8 mouse cellular contexts compared by ENCODE assay signal in the genomic region with DNA sequence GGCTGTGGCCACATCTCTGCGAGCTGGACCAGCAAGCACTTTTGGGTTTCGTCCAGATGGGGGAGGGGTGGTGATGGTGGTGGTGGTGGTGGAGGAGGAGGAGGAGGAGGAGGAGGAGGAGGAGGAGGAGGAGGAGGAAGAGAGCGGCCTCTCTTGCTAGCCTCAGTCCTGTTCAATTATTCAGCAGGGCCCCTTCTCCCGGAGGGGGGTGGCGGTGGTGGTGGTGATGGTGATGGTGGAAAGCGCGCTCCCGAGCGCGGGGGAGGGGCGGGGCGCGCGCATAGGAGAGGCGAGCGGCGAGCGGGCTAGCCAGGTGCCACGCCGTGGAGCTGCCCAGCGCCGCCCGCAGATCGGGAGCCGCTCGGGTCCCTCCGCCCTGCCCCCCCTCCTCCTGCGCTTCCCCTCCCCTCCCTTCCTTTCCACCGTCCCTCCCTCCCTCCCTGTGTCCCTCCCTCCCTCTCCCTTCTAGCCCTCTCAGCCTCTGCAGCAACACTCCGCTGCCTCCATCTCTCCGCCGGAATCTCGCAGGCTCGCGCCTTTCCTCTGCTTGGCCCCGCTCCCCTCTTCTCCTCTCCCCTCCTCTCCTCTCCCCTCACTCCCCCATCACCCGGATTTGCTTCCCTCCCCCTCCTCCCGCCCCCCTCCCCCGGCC. TPM values are rescaled to one million over a fixed set of nuclear protein-coding genes. Genes with fewer than 3 reads are reported as not detected.
DNase-seq lines count a peak whose midpoint lies in the region; ATAC-seq lines count a peak whose summit lies in the region.

No protein-coding gene starts in this region.

- peaks cover 97% of the 10 kb centered on the region for H3K27me3 ChIP-seq in lung, embryonic 15.5 days
- peaks cover 42% of the 10 kb centered on the region for H3K27me3 ChIP-seq in neural tube, embryonic 12.5 days (replicated peaks)

- no peak overlapping the region for H3K27ac ChIP-seq in lung, embryonic 15.5 days
- peak overlapping the region; percentile 77 for H3K27ac ChIP-seq in neural tube, embryonic 12.5 days

- intact Hi-C loops in heart, postnatal 14 days (cut with DNase I) = no loop called here
- intact Hi-C loops in left cerebral cortex, postnatal 36 days (cut with DNase I) = loop anchor here (5.0 to 10.0 kb wide), 2 partner anchors 35 to 438 kb away; a partner anchor contains a TSS

- no peaks in the 10 kb centered on the region for H3K36me3 ChIP-seq in lung, embryonic 15.5 days
- no peaks in the 10 kb centered on the region for H3K36me3 ChIP-seq in neural tube, embryonic 12.5 days

- no peak for DNase-seq in lung, postnatal 25 days (ENCODE audit: low spot score)
- peak; percentile 50 to 82 for DNase-seq in cerebellum, postnatal 4 days (ENCODE audit: low spot score in 2 of 2)
- DNase-seq in heart, postnatal 14 days = peak; percentile 23 to 43
- DNase-seq in left cerebral cortex, postnatal 36 days (ENCODE audit: low spot score in 2 of 2) = peak; percentile 74 to 83
- no peak for DNase-seq in urinary bladder, adult 18-20 months (ENCODE audit: low spot score in 2 of 2)

- no peaks in the 10 kb centered on the region for H3K9me3 ChIP-seq in lung, embryonic 15.5 days
- no peaks in the 10 kb centered on the region for H3K9me3 ChIP-seq in neural tube, embryonic 12.5 days

- H3K4me2 ChIP-seq in lung, embryonic 15.5 days = peak overlapping the region; percentile 81
- peak overlapping the region; percentile 87 for H3K4me2 ChIP-seq in neural tube, embryonic 12.5 days (replicated peaks)

- 2% methylated on average over 18 of the region's 39 CpGs for WGBS in lung, embryonic 15.5 days
- WGBS in neural tube, embryonic 12.5 days = 0% methylated on average over 9 of the region's 39 CpGs

- peaks cover 14% of the 10 kb centered on the region for H3K4me1 ChIP-seq in lung, embryonic 15.5 days
- H3K4me1 ChIP-seq in neural tube, embryonic 12.5 days = peaks cover 67% of the 10 kb centered on the region

- H3K9ac ChIP-seq in lung, embryonic 15.5 days = no peak overlapping the region
- peak overlapping the region; percentile 97 for H3K9ac ChIP-seq in neural tube, embryonic 12.5 days

- H3K4me3 ChIP-seq in lung, embryonic 15.5 days = peak overlapping the region; percentile 41
- H3K4me3 ChIP-seq in neural tube, embryonic 12.5 days = peak overlapping the region; percentile 90

- 0 out of 2 replicates have a peak, but pooled peaks have one; percentile 11 for ATAC-seq in lung, embryonic 15.5 days (ENCODE audit: borderline replicate concordance, extremely low read depth, low FRiP score, low TSS enrichment)
- ATAC-seq in neural tube, embryonic 12.5 days (ENCODE audit: low FRiP score, low read depth) = peak; percentile 42
- no peak for ATAC-seq in megakaryocyte progenitor cell, adult 5-6 weeks (replicated peaks; ENCODE audit: poor library complexity)

RNA-seq across cellular contexts. Expression of a gene that starts 45.6 kb away (rescaled TPM):
- polyA plus RNA-seq in lung, embryonic 15.5 days (2015; fragmentation: Nextera tagmentation; extraction: Ambion mirVana) = 0.11 TPM in 1 of 2 replicates, not detected in the other
- total RNA-seq in heart, postnatal 14 days (2021) = not detected
- under 1 TPM; 0.25 to 0.50 TPM for total RNA-seq in left cerebral cortex, postnatal 36 days (2021)
- polyA plus RNA-seq in neural tube, embryonic 12.5 days (2016; fragmentation: Nextera tagmentation; extraction: Ambion mirVana) = not detected in 2 replicates
- total RNA-seq in megakaryocyte progenitor cell, adult 5-6 weeks (2015) = not detected in 2 replicates
- total RNA-seq in megakaryocyte progenitor cell, adult 5-6 weeks (2017) = not detected in 2 replicates

Comparison
In these comparisons a context has a peak if more than half of its experiments do, and no peak if none do; other contexts are left out.
1. DNase-seq: peak in cerebellum, postnatal 4 days (2 of 2), heart, postnatal 14 days (2 of 2) and left cerebral cortex, postnatal 36 days (2 of 2); none in lung, postnatal 25 days (single experiment) and urinary bladder, adult 18-20 months (0 of 2).